Mouse (Mus musculus): Measurements from ENCODE around the gene Tmem220.

- TF ChIP-seq CTCF (IDR thresholded peaks at IDR 0.05; ENCODE audit: borderline replicate concordance, control insufficient read depth, extremely low read depth, insufficient read depth, low read length, poor library complexity) (no peak), POLR2A (IDR thresholded peaks at IDR 0.05; ENCODE audit: control insufficient read depth, extremely low read depth, insufficient read depth, low read length, poor library complexity) (no peak)
These were observed 58.9 kb downstream of the Tmem220 start for GRCm38 (mm10) chr11:67083712-67084340.
